Mouse (Mus musculus) c-Kit-positive CD71-positive TER-119-negative erythroid progenitor cells, embryonic 14.5 days (primary cell): ENCODE data around the gene Adm2.
A peak's percentile ranks its signal among the peaks of the same experiment; 100 is the strongest.

ENCODE experiments used
- DNase-seq: peaks from one replicate; pipeline ENCODE4 v3.0.0-alpha.2; 2013; ENCODE audit warnings: low read depth

The Adm2 gene

GRCm38 (mm10) chr15:89355241-89356187 is 33.0 kb downstream of the Adm2 start, which contains the start of the genes Lmf2 and Ncaph2:
Gene Lmf2 (minus strand): TSS chr15:89355659.
Gene Ncaph2 (plus strand): TSS chr15:89355719.
- peak; percentile 94 for DNase-seq

- peak; percentile 83 for DNase-seq
Measured at GRCm38 (mm10) chr15:89356372-89356771, 33.9 kb downstream of the Adm2 start.

GRCm38 (mm10) chr15:89358784-89359183 is 36.3 kb downstream of the Adm2 start:
- no peak for DNase-seq

GRCm38 (mm10) chr15:89363051-89363450 is 40.5 kb downstream of the Adm2 start:
- DNase-seq = no peak

GRCm38 (mm10) chr15:89365141-89365551 is 42.6 kb downstream of the Adm2 start:
- no peak for DNase-seq

- DNase-seq = no peak
Measured at GRCm38 (mm10) chr15:89372068-89372467, 49.5 kb downstream of the Adm2 start.

GRCm38 (mm10) chr15:89372536-89372935 is 50.0 kb downstream of the Adm2 start:
- no peak for DNase-seq

- DNase-seq = peak; percentile 85
Measured at GRCm38 (mm10) chr15:89373027-89373761, 50.7 kb downstream of the Adm2 start.

- peak; percentile 84 for DNase-seq
Measured at GRCm38 (mm10) chr15:89373762-89374248, 51.3 kb downstream of the Adm2 start, which contains the start of gene Sco2. Gene Sco2 (minus strand): TSS chr15:89373846.
